Mouse (Mus musculus) brain, embryonic 14.5 days (tissue): ENCODE results near the gene Mob3b. TPM values are rescaled to one million over a fixed set of nuclear protein-coding genes. Genes with fewer than 3 reads are reported as not detected.

Source experiments
- DNase-seq: peaks from one replicate; pipeline ENCODE4 v3.0.0-alpha.2; 2011; ENCODE audit warnings: low read depth
- CTCF ChIP-seq: fragments of 200-500 bp; IDR thresholded peaks from 2 replicates; pipeline ENCODE4 v1.5.1; 2012; ENCODE audit warnings: inconsistent platforms, mild to moderate bottlenecking, moderate library complexity, borderline replicate concordance; ENCODE audit not compliant: insufficient read depth, insufficient read length; ENCODE audit errors: extremely low read depth
- POLR2A ChIP-seq: fragments of 200-500 bp; IDR thresholded peaks from 2 replicates; pipeline ENCODE4 v1.6.1; 2012; ENCODE audit warnings: mild to moderate bottlenecking, inconsistent platforms, borderline replicate concordance; ENCODE audit not compliant: poor library complexity, insufficient read depth, insufficient read length, severe bottlenecking; ENCODE audit errors: extremely low read depth
- polyA plus RNA-seq: library from polyadenylated mRNA; depleted of rRNA; stranded (reverse); fragments of >200 nt; gene quantifications from 2 replicates; pipeline ENCODE4 v1.2.3, GENCODE M21; 2012

The Mob3b gene
- polyA plus RNA-seq, 1 experiment, result 2.9 TPM

GRCm38 (mm10) chr4:35165275-35165674 lies 8.0 kb upstream of the Mob3b start:
- DNase-seq, result no peak
- no peak for TF ChIP-seq POLR2A
- no peak for TF ChIP-seq CTCF

GRCm38 (mm10) chr4:35157815-35158214 lies 531 bp upstream of the Mob3b start:
- TF ChIP-seq POLR2A, result no peak
- no peak for TF ChIP-seq CTCF
- no peak for DNase-seq

DNA sequence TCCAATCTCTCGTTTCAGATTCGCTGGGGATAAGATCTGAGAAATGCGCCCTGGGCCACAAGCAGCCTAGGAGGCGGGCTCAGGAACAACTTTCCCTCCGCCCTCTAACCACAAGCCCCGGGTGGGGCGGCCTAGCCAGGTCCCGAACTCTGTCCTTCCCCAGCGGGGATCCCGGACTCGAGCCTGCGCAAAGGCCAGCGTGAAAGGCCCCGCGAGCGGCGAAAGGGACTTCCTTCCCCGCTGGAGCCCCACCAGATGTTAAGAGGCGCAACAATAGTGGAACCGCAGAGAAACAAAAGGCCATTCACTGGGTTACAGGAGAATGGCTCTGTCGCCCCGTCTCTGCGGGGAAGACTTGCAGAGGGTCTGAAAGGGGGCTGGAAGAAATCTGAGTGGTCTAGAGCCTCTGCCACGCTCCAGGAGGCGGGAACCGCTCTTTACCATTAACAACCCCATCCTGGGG lies 1.1 kb downstream of the Mob3b start:
- peak; percentile 75 for DNase-seq
- TF ChIP-seq CTCF (no peak), POLR2A (no peak)

DNA sequence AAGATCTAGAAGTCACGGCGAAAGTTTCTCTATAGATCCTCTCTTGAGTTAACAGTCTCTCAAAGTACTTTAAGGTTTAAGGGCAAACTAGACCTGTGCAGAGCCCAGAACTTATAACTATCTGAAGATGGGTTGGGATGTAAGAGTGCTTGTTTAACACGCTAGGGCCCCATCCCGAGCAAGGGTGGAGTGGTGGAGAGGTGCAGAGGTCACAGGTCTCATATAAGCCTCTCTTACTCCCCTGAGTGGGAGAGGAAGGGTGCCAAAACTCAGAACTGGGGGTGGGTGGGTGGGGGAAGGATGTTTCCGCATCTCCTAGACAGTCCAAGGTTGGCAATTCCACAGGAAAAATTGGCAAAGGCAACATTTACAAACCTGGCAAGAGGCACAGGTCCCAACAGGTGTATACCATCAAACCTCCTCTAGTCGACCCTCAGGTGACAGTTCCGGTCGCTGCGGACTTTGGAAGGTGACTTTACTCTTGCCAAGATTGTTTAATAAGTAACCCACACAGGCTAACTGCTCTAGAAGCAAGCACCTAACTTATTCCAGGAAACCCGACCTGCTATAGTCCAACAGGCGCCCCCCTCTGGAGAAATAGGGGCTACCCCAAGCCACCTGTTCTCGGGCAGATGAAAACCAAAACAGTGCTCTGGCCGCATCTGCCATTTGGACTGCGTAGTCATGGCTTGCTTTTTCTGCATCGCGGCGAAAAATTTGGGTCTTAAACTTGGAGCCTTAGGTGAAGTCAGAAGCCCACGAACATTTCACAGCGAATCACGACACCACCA lies 2.0 kb downstream of the Mob3b start:
- peak; percentile 59 for DNase-seq
- TF ChIP-seq CTCF (peak; percentile 32; the same call in 1 of the 2 replicates), POLR2A (no peak)

- TF ChIP-seq POLR2A (no peak), CTCF (no peak)
Measured at GRCm38 (mm10) chr4:35154051-35154450, 3.2 kb downstream of the Mob3b start.

DNA sequence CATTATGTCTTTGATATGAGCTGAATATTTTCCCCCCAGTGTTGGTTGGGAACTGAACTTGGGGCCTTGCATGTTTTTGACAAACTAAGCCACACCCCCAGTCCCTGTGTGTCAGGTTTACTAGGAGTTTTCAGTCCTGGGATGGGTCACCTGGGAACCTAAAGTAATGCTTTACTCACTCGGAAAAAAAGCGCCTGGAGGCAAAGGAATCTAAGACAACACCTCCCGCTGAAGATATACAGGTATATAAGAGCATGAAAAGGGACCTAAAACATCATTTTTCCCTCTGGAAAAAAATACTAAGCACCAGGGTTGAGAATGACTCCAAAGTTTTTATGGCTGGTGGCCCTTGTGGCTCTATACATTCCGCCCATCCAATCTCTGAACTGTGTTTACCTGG lies 5.5 kb downstream of the Mob3b start, which contains the start of gene Ifnk:
Gene Ifnk (plus strand): TSS at position 301 of the 400 bp plus-strand sequence.
- no peak for TF ChIP-seq CTCF
- TF ChIP-seq POLR2A, result no peak
- no peak for DNase-seq

More at GRCm38 (mm10) chr4:35154051-35154450, 3.2 kb downstream of the Mob3b start:
- no peak for DNase-seq

DNA sequence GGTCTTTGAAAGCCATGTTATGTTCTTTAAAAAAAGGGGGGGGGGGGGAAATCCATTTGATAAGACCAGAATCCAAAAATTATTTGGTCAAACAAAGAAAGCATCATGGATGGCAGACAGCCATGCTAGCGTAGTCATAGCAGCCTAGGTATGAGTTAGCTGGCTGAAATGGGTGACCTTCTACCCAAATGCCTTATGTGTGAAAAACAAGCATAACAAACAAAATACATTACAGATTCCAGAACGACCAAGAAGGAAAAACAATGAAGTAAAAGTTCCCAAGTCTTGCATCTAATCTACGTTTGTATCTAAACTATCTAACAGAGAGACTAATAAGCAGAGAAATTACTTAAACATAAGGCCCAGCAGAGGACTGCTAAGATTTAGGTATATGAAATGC lies 6.6 kb downstream of the Mob3b start:
- no peak for DNase-seq
- no peak for TF ChIP-seq CTCF
- no peak for TF ChIP-seq POLR2A

DNA sequence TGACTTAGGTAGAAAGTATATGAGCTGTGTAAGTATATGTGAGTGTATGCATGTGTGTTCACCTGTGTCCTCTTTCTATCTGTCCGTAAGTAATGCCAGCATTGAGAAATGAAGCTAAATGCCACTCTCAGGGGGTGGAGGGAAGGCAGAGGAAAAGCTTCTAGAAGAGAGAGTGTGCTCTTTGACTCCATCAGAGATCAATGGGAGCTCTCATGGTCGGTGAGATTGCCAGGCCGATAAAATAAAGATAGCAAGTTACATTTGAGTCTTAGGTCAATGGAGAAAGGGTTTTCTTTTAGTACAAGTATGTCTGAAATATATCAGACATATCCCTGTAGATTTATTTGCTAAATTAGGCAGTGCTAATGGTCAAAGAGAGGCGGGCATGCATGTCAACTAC lies 9.0 kb downstream of the Mob3b start:
- no peak for DNase-seq
- TF ChIP-seq POLR2A, result no peak
- no peak for TF ChIP-seq CTCF

DNA sequence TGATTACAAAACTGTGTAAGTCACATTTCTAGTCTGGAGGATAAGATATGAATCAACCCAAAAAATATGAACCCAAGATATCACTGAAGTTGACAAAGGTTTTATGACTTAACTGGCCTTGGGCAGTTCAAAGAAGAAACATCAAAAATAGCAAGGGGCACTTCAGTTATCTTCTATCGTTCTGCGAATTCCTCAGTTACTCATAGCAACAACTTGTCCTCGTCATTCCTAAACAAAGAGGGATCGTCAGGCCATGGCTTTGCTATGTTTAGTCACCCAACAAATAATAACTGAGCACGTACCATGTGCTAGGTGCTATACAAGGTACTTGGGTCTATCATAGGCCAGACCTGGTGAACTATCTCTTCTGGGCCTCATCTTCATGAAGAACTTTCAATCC lies 10.7 kb downstream of the Mob3b start:
- TF ChIP-seq CTCF (no peak), POLR2A (no peak)
- no peak for DNase-seq

- no peak for DNase-seq
- no peak for TF ChIP-seq CTCF
- no peak for TF ChIP-seq POLR2A
Measured at GRCm38 (mm10) chr4:35145726-35146125, 11.6 kb downstream of the Mob3b start.

GRCm38 (mm10) chr4:35143472-35144102 lies 13.7 kb downstream of the Mob3b start:
- no peak for TF ChIP-seq POLR2A
- no peak for TF ChIP-seq CTCF
- no peak for DNase-seq

- TF ChIP-seq CTCF (no peak), POLR2A (no peak)
- DNase-seq, result no peak
Measured at GRCm38 (mm10) chr4:35140317-35140716, 17.0 kb downstream of the Mob3b start.

DNA sequence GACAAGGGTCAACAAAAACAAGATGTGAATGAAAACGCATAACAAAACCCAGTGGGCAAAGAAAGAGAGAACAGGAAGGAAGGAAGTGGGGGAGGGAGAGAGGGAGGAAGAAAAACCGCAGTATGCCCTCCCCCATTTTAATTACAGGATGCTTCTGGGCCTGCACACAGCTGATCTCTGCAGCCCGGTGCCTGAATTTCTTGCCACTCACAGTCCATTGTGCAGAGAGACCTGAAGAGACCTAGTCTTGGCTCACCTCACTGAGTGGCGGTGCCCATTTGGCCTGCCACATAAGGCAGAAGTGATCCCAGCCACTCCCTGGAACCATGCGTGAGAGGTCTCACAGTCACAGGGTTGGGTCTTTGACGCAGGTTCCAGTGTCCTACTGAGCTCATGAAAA lies 19.2 kb downstream of the Mob3b start:
- TF ChIP-seq CTCF (no peak), POLR2A (no peak)
- no peak for DNase-seq

DNA sequence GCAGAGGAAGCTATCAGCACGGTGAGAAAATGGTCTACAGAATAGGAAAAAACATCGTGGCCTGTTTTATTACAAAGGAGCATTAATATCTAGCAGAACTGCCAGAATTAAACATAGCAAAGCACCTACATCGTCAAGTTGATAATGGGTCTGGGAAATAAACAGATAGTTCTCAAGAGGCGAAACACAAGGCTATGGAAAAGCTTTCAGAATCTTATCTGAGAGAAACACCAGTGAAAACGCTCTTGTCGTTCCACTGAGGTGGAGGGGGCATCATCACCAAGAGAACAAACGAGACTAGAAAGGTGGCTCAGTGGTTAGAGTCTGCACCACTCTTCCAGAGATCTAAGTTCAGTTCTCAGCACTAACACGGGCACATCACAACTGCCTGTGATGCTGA lies 20.3 kb downstream of the Mob3b start:
- DNase-seq, result no peak

DNA sequence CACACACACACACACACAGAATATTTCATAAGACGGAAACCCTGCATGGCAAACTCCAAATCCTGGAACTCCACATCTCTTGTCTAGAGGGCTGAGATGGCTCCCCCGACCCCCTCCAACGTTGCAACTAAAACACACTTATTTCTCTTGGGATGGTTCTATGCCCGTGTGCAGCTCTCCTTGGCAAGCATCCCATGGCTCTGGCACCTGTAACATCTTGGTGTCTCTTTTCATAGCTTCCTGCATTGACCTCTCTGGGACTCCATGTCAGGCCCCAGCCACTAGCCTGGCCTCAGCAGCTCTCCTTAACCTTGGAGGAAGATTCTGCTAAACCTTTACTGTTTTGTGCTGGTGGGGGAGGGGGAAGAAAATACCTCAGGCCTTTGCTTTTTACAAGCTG lies 21.5 kb downstream of the Mob3b start:
- no peak for DNase-seq
- TF ChIP-seq CTCF (no peak), POLR2A (no peak)

More for the DNA sequence above, 20.3 kb downstream of the Mob3b start:
- no peak for TF ChIP-seq POLR2A
